Mouse (Mus musculus): ENCODE data around the gene Mtcl1. TPM values are rescaled to one million over a fixed set of nuclear protein-coding genes. Genes with fewer than 3 reads are reported as not detected.

The Mtcl1 gene
- polyA plus RNA-seq, 1 experiment from 2014 or later: 0.21 TPM

DNA sequence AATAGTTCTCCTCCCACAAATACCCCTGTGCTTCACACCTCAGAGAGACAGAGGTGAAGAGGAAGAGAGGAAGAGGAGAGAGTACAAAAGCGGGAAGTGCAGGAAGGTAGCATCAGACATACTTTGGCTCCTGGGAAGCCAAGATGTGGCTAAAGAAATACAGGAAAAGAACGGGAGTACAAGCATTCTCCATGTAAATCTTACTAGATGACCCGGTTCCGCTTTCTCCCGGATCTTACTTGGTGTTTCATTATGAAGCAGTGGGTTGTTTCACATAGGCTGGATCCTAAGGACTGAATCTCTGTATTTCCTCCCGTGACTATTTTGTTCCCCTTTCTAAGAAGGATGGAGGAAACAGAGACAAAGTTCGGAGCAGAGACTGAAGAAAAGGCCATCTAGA lies 43.9 kb downstream of the Mtcl1 start:
- Histone ChIP-seq H3K27ac (ENCODE audit: low read length) (no peak overlapping the region), H3K4me3 (ENCODE audit: low read depth, low read length) (no peak overlapping the region), H3K4me1 (ENCODE audit: control insufficient read depth, low read depth, low read length) (no peaks in the 10 kb centered on the region), H3K27me3 (ENCODE audit: control insufficient read depth, insufficient read depth, low read depth, low read length) (no peaks in the 10 kb centered on the region), H3K9me3 (replicated peaks; ENCODE audit: control insufficient read depth, low read length) (no peaks in the 10 kb centered on the region), H3K36me3 (ENCODE audit: control insufficient read depth, insufficient read depth) (no peaks in the 10 kb centered on the region), H3K9ac (ENCODE audit: low read depth, low read length) (no peak overlapping the region), H3K4me2 (ENCODE audit: low read depth, low read length) (no peak overlapping the region)
- WGBS (ENCODE audit: insufficient replicate concordance): 16% methylated on average over 7 of the region's 7 CpGs
- ATAC-seq (ENCODE audit: low read depth): no peak

DNA sequence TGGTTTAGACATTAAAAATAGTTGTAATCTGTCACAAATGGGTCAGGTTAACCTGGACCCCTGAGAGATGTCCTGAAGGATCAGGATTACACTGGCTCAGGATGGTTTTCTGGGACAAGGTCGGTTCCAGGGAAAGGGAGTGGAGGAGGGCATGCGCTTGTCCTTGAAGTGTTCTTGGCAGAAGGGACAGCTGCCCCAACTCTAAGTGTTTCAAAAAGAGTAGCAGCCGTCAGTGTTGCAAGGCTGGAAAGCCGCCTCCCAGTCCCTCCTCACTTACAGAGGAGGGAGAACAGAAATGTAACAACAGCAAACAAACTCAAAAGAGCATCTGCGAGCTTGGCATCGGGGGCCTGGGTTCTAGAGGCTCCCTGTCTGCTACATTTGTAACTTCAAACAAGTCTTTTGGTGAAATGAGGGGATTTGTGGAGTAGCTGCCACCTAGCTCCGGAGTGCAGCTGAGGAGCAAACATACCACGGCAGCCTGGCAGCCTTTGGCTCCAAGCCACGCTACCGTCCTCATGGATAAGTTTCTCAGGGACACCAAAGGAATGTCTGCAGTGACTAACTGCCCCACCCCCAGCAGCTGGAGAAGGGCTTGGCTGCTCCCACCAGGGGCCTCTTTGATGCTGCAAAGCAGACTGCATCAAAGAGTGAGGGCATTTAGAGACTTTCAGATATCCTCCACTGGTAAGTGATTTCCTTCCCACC lies 44.5 kb downstream of the Mtcl1 start:
- ATAC-seq (ENCODE audit: low read depth): no peak
- Histone ChIP-seq H3K4me2 (ENCODE audit: low read depth, low read length) (no peak overlapping the region), H3K4me3 (ENCODE audit: low read depth, low read length) (no peak overlapping the region), H3K9me3 (replicated peaks; ENCODE audit: control insufficient read depth, low read length) (no peaks in the 10 kb centered on the region), H3K36me3 (ENCODE audit: control insufficient read depth, insufficient read depth) (no peaks in the 10 kb centered on the region), H3K9ac (ENCODE audit: low read depth, low read length) (no peak overlapping the region), H3K27me3 (ENCODE audit: control insufficient read depth, insufficient read depth, low read depth, low read length) (no peaks in the 10 kb centered on the region), H3K4me1 (ENCODE audit: control insufficient read depth, low read depth, low read length) (no peaks in the 10 kb centered on the region), H3K27ac (ENCODE audit: low read length) (no peak overlapping the region)
- WGBS (ENCODE audit: insufficient replicate concordance): 22% methylated on average over 10 of the region's 10 CpGs

DNA sequence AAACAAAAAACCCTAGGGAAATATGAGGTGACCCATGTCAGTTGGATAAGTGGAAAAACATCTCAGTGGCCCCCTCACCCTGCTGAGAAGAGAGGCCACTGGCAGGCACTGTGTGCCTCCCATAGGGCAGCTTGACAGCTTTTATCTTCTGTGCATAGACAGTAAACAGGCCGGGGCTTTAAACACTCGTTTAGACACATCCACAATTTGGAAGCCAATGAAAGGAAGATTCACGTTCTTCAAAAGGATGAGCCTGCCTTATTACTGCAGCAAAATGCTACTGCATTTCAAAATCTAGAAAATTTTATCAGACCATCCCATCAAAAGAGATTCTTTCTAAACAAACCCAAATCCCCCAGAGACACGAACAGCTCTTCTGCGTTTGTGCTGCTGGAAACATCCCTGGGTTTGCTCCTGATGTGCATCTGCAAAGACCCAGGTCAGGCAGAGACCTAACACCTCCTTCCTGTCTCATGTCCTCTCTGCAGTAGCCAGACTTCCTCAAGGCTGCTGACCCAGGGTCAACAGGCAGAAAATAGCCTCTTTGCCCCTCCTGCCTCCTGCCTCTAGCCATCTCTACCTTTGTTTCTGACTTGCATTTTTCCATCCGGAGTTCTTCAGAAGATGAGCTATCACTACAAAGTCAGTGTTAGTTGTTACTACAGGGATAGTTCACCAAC lies 46.6 kb downstream of the Mtcl1 start:
- H3K9me3 ChIP-seq (replicated peaks; ENCODE audit: control insufficient read depth, low read length): no peaks in the 10 kb centered on the region
- no peaks in the 10 kb centered on the region for H3K27me3 ChIP-seq (ENCODE audit: control insufficient read depth, insufficient read depth, low read depth, low read length)
- no peak overlapping the region for H3K4me3 ChIP-seq (ENCODE audit: low read depth, low read length)
- H3K36me3 ChIP-seq (ENCODE audit: control insufficient read depth, insufficient read depth): no peaks in the 10 kb centered on the region
- 17% methylated on average over 6 of the region's 6 CpGs for WGBS (ENCODE audit: insufficient replicate concordance)
- H3K9ac ChIP-seq (ENCODE audit: low read depth, low read length): no peak overlapping the region
- no peak for ATAC-seq (ENCODE audit: low read depth)
- H3K4me1 ChIP-seq (ENCODE audit: control insufficient read depth, low read depth, low read length): no peaks in the 10 kb centered on the region
- no peak overlapping the region for H3K4me2 ChIP-seq (ENCODE audit: low read depth, low read length)
- no peak overlapping the region for H3K27ac ChIP-seq (ENCODE audit: low read length)

- 53% methylated on average over 9 of the region's 9 CpGs for WGBS (ENCODE audit: insufficient replicate concordance)
- no peak overlapping the region for H3K27ac ChIP-seq (ENCODE audit: low read length)
- no peak overlapping the region for H3K4me2 ChIP-seq (ENCODE audit: low read depth, low read length)
- H3K27me3 ChIP-seq (ENCODE audit: control insufficient read depth, insufficient read depth, low read depth, low read length): no peaks in the 10 kb centered on the region
- ATAC-seq (ENCODE audit: low read depth): no peak
- no peaks in the 10 kb centered on the region for H3K36me3 ChIP-seq (ENCODE audit: control insufficient read depth, insufficient read depth)
- no peaks in the 10 kb centered on the region for H3K9me3 ChIP-seq (replicated peaks; ENCODE audit: control insufficient read depth, low read length)
- H3K9ac ChIP-seq (ENCODE audit: low read depth, low read length): no peak overlapping the region
- no peaks in the 10 kb centered on the region for H3K4me1 ChIP-seq (ENCODE audit: control insufficient read depth, low read depth, low read length)
- H3K4me3 ChIP-seq (ENCODE audit: low read depth, low read length): no peak overlapping the region
Observed at GRCm38 (mm10) chr17:66401596-66402265, 47.8 kb downstream of the Mtcl1 start.

GRCm38 (mm10) chr17:66399780-66400179 lies 49.8 kb downstream of the Mtcl1 start:
- no peaks in the 10 kb centered on the region for H3K36me3 ChIP-seq (ENCODE audit: control insufficient read depth, insufficient read depth)
- H3K27me3 ChIP-seq (ENCODE audit: control insufficient read depth, insufficient read depth, low read depth, low read length): no peaks in the 10 kb centered on the region
- ATAC-seq (ENCODE audit: low read depth): no peak
- no peak overlapping the region for H3K4me3 ChIP-seq (ENCODE audit: low read depth, low read length)
- H3K9ac ChIP-seq (ENCODE audit: low read depth, low read length): no peak overlapping the region
- WGBS (ENCODE audit: insufficient replicate concordance): 73% methylated on average over 4 of the region's 4 CpGs
- H3K9me3 ChIP-seq (replicated peaks; ENCODE audit: control insufficient read depth, low read length): no peaks in the 10 kb centered on the region
- no peak overlapping the region for H3K27ac ChIP-seq (ENCODE audit: low read length)
- H3K4me1 ChIP-seq (ENCODE audit: control insufficient read depth, low read depth, low read length): no peaks in the 10 kb centered on the region
- no peak overlapping the region for H3K4me2 ChIP-seq (ENCODE audit: low read depth, low read length)

GRCm38 (mm10) chr17:66394571-66394970 lies 55.0 kb downstream of the Mtcl1 start:
- H3K27me3 ChIP-seq (ENCODE audit: control insufficient read depth, insufficient read depth, low read depth, low read length): no peaks in the 10 kb centered on the region
- H3K27ac ChIP-seq (ENCODE audit: low read length): no peak overlapping the region
- H3K36me3 ChIP-seq (ENCODE audit: control insufficient read depth, insufficient read depth): no peaks in the 10 kb centered on the region
- no peak overlapping the region for H3K4me2 ChIP-seq (ENCODE audit: low read depth, low read length)
- no peak overlapping the region for H3K4me3 ChIP-seq (ENCODE audit: low read depth, low read length)
- ATAC-seq (ENCODE audit: low read depth): no peak
- 49% methylated on average over 9 of the region's 9 CpGs for WGBS (ENCODE audit: insufficient replicate concordance)
- no peaks in the 10 kb centered on the region for H3K9me3 ChIP-seq (replicated peaks; ENCODE audit: control insufficient read depth, low read length)
- no peaks in the 10 kb centered on the region for H3K4me1 ChIP-seq (ENCODE audit: control insufficient read depth, low read depth, low read length)
- no peak overlapping the region for H3K9ac ChIP-seq (ENCODE audit: low read depth, low read length)

DNA sequence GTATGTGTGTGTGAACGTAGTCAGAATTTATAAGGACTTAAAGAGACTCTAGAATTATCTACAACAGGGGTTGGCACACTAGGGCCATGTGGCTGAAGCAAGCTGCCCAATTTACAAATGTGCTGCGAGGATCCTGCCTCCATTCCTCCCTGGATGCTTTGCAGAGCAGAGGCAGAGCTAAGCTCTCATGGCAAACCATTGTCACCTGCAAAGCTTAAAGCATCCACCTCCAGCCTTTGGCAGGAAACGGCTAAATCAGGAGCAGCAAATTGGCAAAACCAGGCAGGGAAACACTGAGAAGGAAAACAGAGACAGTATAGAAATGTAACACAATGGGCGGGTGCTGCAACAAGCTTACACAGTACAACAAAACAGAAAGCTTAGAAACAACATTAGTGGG lies 61.2 kb downstream of the Mtcl1 start:
- H3K9ac ChIP-seq (ENCODE audit: low read depth, low read length): no peak overlapping the region
- no peak overlapping the region for H3K4me3 ChIP-seq (ENCODE audit: low read depth, low read length)
- no peaks in the 10 kb centered on the region for H3K4me1 ChIP-seq (ENCODE audit: control insufficient read depth, low read depth, low read length)
- no peak overlapping the region for H3K27ac ChIP-seq (ENCODE audit: low read length)
- ATAC-seq (ENCODE audit: low read depth): no peak
- no peak overlapping the region for H3K4me2 ChIP-seq (ENCODE audit: low read depth, low read length)
- H3K36me3 ChIP-seq (ENCODE audit: control insufficient read depth, insufficient read depth): no peaks in the 10 kb centered on the region
- WGBS (ENCODE audit: insufficient replicate concordance): 64% methylated on average over 4 of the region's 4 CpGs
- no peaks in the 10 kb centered on the region for H3K27me3 ChIP-seq (ENCODE audit: control insufficient read depth, insufficient read depth, low read depth, low read length)
- no peaks in the 10 kb centered on the region for H3K9me3 ChIP-seq (replicated peaks; ENCODE audit: control insufficient read depth, low read length)

GRCm38 (mm10) chr17:66381338-66381737 lies 68.2 kb downstream of the Mtcl1 start:
- Histone ChIP-seq H3K9me3 (replicated peaks; ENCODE audit: control insufficient read depth, low read length) (no peaks in the 10 kb centered on the region), H3K4me1 (ENCODE audit: control insufficient read depth, low read depth, low read length) (no peaks in the 10 kb centered on the region), H3K27ac (ENCODE audit: low read length) (no peak overlapping the region), H3K27me3 (ENCODE audit: control insufficient read depth, insufficient read depth, low read depth, low read length) (no peaks in the 10 kb centered on the region), H3K36me3 (ENCODE audit: control insufficient read depth, insufficient read depth) (no peaks in the 10 kb centered on the region), H3K4me3 (ENCODE audit: low read depth, low read length) (no peak overlapping the region), H3K9ac (ENCODE audit: low read depth, low read length) (no peak overlapping the region), H3K4me2 (ENCODE audit: low read depth, low read length) (no peak overlapping the region)
- ATAC-seq (ENCODE audit: low read depth): no peak
- 72% methylated on average over 6 of the region's 6 CpGs for WGBS (ENCODE audit: insufficient replicate concordance)
